Mouse (Mus musculus): ENCODE results near the gene Nr2e1.

The Nr2e1 gene

GRCm38 (mm10) chr10:42546507-42546906, 36.9 kb downstream of the Nr2e1 start:
- no peak for DNase-seq (ENCODE audit: low read depth, low spot score)

GRCm38 (mm10) chr10:42545707-42546503, 37.5 kb downstream of the Nr2e1 start:
- no peak for DNase-seq (ENCODE audit: low read depth, low spot score)

- no peak for DNase-seq (ENCODE audit: low read depth, low spot score)
Measured at GRCm38 (mm10) chr10:42537571-42538316, 45.7 kb downstream of the Nr2e1 start.

- no peak for DNase-seq (ENCODE audit: low read depth, low spot score)
Measured at GRCm38 (mm10) chr10:42533836-42534453, 49.5 kb downstream of the Nr2e1 start.

- no peak for DNase-seq (ENCODE audit: low read depth, low spot score)
Measured at GRCm38 (mm10) chr10:42525682-42526081, 57.8 kb downstream of the Nr2e1 start.

GRCm38 (mm10) chr10:42523556-42524162, 59.8 kb downstream of the Nr2e1 start:
- no peak for DNase-seq (ENCODE audit: low read depth, low spot score)

GRCm38 (mm10) chr10:42522912-42523311, 60.5 kb downstream of the Nr2e1 start:
- DNase-seq (ENCODE audit: low read depth, low spot score), result no peak

- peak; percentile 69 for DNase-seq (ENCODE audit: low read depth, low spot score)
Measured at GRCm38 (mm10) chr10:42521315-42521981, 62.0 kb downstream of the Nr2e1 start.

- no peak for DNase-seq (ENCODE audit: low read depth, low spot score)
Measured at GRCm38 (mm10) chr10:42518363-42518762, 65.1 kb downstream of the Nr2e1 start.

GRCm38 (mm10) chr10:42514125-42514524, 69.3 kb downstream of the Nr2e1 start:
- DNase-seq (ENCODE audit: low read depth, low spot score), result no peak
